Mouse (Mus musculus) spleen, postnatal 4 days (tissue): Measurements from ENCODE around the gene S1pr3.

Experiments
- DNase-seq, 2 experiments: peaks; one replicate each; pipeline ENCODE4 v3.0.0; 2022; ENCODE audit warnings: low spot score in 2 of 2

The S1pr3 gene

GRCm38 (mm10) chr13:51408519-51409001 is at the start of gene S1pr3:
Gene S1pr3, plus strand, starts transcription at chr13:51408639.
- DNase-seq: peak; percentile 30 to 71

GRCm38 (mm10) chr13:51360441-51360962 is 47.9 kb upstream of the S1pr3 start:
- no peak for DNase-seq

- DNase-seq: no peak
Observed at GRCm38 (mm10) chr13:51363390-51363789, 45.0 kb upstream of the S1pr3 start.

GRCm38 (mm10) chr13:51363985-51364384 is 44.5 kb upstream of the S1pr3 start:
- no peak for DNase-seq

- DNase-seq: no peak
Observed at GRCm38 (mm10) chr13:51365191-51365590, 43.2 kb upstream of the S1pr3 start.

- no peak for DNase-seq
Observed at GRCm38 (mm10) chr13:51368346-51368745, 40.1 kb upstream of the S1pr3 start.

GRCm38 (mm10) chr13:51369354-51369753 is 39.1 kb upstream of the S1pr3 start:
- DNase-seq: no peak

- DNase-seq: no peak
Observed at GRCm38 (mm10) chr13:51373086-51373485, 35.4 kb upstream of the S1pr3 start.

- no peak for DNase-seq
Observed at GRCm38 (mm10) chr13:51374026-51374807, 34.2 kb upstream of the S1pr3 start.

GRCm38 (mm10) chr13:51378126-51378525 is 30.3 kb upstream of the S1pr3 start:
- no peak for DNase-seq

GRCm38 (mm10) chr13:51379596-51379995 is 28.8 kb upstream of the S1pr3 start:
- no peak for DNase-seq

GRCm38 (mm10) chr13:51381498-51381897 is 26.9 kb upstream of the S1pr3 start:
- DNase-seq: no peak

- DNase-seq: no peak
Observed at GRCm38 (mm10) chr13:51384899-51385298, 23.5 kb upstream of the S1pr3 start.

GRCm38 (mm10) chr13:51387908-51388307 is 20.5 kb upstream of the S1pr3 start:
- no peak for DNase-seq

- no peak for DNase-seq
Observed at GRCm38 (mm10) chr13:51390398-51390797, 18.0 kb upstream of the S1pr3 start.

GRCm38 (mm10) chr13:51391359-51391916 is 17.0 kb upstream of the S1pr3 start:
- no peak for DNase-seq

GRCm38 (mm10) chr13:51392256-51392655 is 16.2 kb upstream of the S1pr3 start:
- DNase-seq: no peak

- no peak for DNase-seq
Observed at GRCm38 (mm10) chr13:51397861-51398260, 10.6 kb upstream of the S1pr3 start.

GRCm38 (mm10) chr13:51399562-51399961 is 8.9 kb upstream of the S1pr3 start:
- DNase-seq: no peak

- DNase-seq: no peak
Observed at GRCm38 (mm10) chr13:51400186-51400719, 8.2 kb upstream of the S1pr3 start.

GRCm38 (mm10) chr13:51400736-51401501 is 7.5 kb upstream of the S1pr3 start:
- peak; percentile 50 to 79 for DNase-seq

- DNase-seq: no peak
Observed at GRCm38 (mm10) chr13:51404566-51404965, 3.9 kb upstream of the S1pr3 start.
